Mouse (Mus musculus): ENCODE measurements around the gene Tm6sf1. TPM values are rescaled to one million over a fixed set of nuclear protein-coding genes. Genes with fewer than 3 reads are reported as not detected.
A peak's percentile ranks its signal among the peaks of the same experiment; 100 is the strongest.

Tm6sf1 gene
- total and polyA plus RNA-seq, 2 experiments from 2014 or later = 11.7 to 52.3 TPM

DNA sequence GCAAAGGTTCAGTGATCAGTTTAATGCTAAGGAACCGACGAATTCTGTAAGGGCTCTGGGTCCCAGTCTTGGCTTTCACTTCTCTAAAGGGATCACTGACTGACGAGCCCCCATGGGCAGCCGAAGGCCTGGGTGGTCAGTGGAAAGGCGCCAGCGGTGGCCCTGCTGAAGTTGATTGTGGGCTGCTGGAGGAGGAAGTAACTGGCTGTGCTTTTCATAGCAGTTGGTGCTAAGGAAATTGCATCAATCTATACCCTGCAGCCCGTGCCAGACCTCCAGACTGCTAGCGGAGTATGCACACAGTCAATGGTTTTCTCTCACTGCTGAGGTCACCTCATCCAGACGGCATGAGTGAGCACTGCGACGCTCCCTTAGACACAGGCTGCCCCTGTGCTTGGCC, 1.3 kb downstream of the Tm6sf1 start:
- 37% methylated on average over 11 of the region's 11 CpGs for WGBS
- H3K27me3 ChIP-seq (ENCODE audit: control insufficient read depth, insufficient read depth, low read length) = no peaks in the 10 kb centered on the region
- no peaks in the 10 kb centered on the region for H3K9me3 ChIP-seq (replicated peaks; ENCODE audit: control insufficient read depth, low read length)
- peak overlapping the region; percentile 90 for H3K4me2 ChIP-seq (ENCODE audit: low read depth, low read length)
- no peak for TF ChIP-seq EP300 (IDR thresholded peaks at IDR 0.05; ENCODE audit: low read depth)
- no peak for TF ChIP-seq CTCF (IDR thresholded peaks at IDR 0.05; ENCODE audit: low read depth)
- peak overlapping the region; percentile 75 for H3K9ac ChIP-seq (replicated peaks; ENCODE audit: low read depth, low read length)
- peak overlapping the region; percentile 70 for H3K4me3 ChIP-seq (ENCODE audit: low read depth, low read length)
- H3K36me3 ChIP-seq (replicated peaks; ENCODE audit: control insufficient read depth, insufficient read depth, low read length) = 0 out of 2 replicates have a peak, but pooled peaks cover 4% of the 10 kb centered on the region
- DNase-seq (ENCODE audit: low spot score) (no peak), ATAC-seq (ENCODE audit: insufficient read depth, low read depth) (no peak)
- peaks cover 16% of the 10 kb centered on the region for H3K4me1 ChIP-seq (ENCODE audit: control insufficient read depth, insufficient read depth)
- peak overlapping the region; percentile 50 for H3K27ac ChIP-seq (ENCODE audit: low read depth)

DNA sequence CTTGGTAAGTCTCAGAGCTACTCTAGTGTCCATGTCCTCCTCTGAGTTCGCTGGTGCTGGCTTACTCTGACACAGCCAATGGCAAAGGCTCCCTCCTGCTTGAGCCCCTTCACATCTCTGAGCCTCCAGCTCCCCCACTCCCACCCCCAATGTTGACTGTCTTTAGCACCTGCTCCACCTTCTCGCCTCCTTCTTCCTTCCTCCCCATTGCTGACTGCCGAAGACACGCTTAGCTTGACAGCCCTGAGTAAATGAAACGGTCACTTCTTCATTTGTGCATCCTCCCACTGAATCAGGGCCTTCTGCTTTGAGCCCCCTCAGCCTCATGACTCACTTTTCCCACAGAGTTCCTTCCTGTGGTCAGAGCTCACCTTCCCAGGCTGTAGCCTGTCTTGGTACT, 2.2 kb downstream of the Tm6sf1 start:
- TF ChIP-seq CTCF (IDR thresholded peaks at IDR 0.05; ENCODE audit: low read depth) = no peak
- TF ChIP-seq EP300 (IDR thresholded peaks at IDR 0.05; ENCODE audit: low read depth) = no peak
- Histone ChIP-seq H3K36me3 (replicated peaks; ENCODE audit: control insufficient read depth, insufficient read depth, low read length) (0 out of 2 replicates have a peak, but pooled peaks cover 8% of the 10 kb centered on the region), H3K9ac (replicated peaks; ENCODE audit: low read depth, low read length) (no peak overlapping the region), H3K27ac (ENCODE audit: low read depth) (peak overlapping the region; percentile 50; the same call in 1 of the 2 replicates), H3K4me3 (ENCODE audit: low read depth, low read length) (peak overlapping the region; percentile 70; the same call in 1 of the 2 replicates), H3K4me1 (ENCODE audit: control insufficient read depth, insufficient read depth) (peaks cover 16% of the 10 kb centered on the region), H3K27me3 (ENCODE audit: control insufficient read depth, insufficient read depth, low read length) (no peaks in the 10 kb centered on the region), H3K4me2 (ENCODE audit: low read depth, low read length) (peak overlapping the region; percentile 90; the same call in 1 of the 2 replicates), H3K9me3 (replicated peaks; ENCODE audit: control insufficient read depth, low read length) (no peaks in the 10 kb centered on the region)
- no peak for ATAC-seq (ENCODE audit: insufficient read depth, low read depth)
- WGBS = 59% methylated on average over 5 of the region's 5 CpGs
- no peak for DNase-seq (ENCODE audit: low spot score)

DNA sequence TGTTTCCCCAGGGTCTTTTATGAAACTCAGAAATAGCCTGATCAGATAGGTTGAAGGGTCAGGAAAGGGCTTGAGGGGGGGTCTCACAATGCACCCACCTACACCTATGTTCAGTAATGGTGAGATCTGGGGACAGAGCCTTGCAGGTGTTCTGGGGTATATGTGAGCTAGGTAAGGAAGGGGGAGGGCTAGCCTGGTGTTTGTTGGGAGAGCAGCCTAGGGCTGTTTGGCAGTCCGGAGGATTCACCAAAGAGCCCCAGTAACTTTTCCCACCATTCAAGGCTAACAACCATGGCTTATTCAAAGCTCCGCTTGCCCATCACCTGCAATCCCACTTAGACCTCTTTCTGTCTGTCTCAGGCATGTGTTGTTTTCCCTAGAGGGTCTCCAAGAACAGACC, 2.7 kb downstream of the Tm6sf1 start:
- Histone ChIP-seq H3K27me3 (ENCODE audit: control insufficient read depth, insufficient read depth, low read length) (no peaks in the 10 kb centered on the region), H3K36me3 (replicated peaks; ENCODE audit: control insufficient read depth, insufficient read depth, low read length) (0 out of 2 replicates have a peak, but pooled peaks cover 8% of the 10 kb centered on the region), H3K9ac (replicated peaks; ENCODE audit: low read depth, low read length) (no peak overlapping the region), H3K4me1 (ENCODE audit: control insufficient read depth, insufficient read depth) (peaks cover 16% of the 10 kb centered on the region), H3K27ac (ENCODE audit: low read depth) (peak overlapping the region; percentile 86; the same call in 1 of the 2 replicates), H3K9me3 (replicated peaks; ENCODE audit: control insufficient read depth, low read length) (no peaks in the 10 kb centered on the region), H3K4me3 (ENCODE audit: low read depth, low read length) (no peak overlapping the region), H3K4me2 (ENCODE audit: low read depth, low read length) (peak overlapping the region; percentile 90; the same call in 1 of the 2 replicates)
- no peak for ATAC-seq (ENCODE audit: insufficient read depth, low read depth)
- TF ChIP-seq EP300 (IDR thresholded peaks at IDR 0.05; ENCODE audit: low read depth) (no peak), CTCF (IDR thresholded peaks at IDR 0.05; ENCODE audit: low read depth) (no peak)
- 97% methylated on average over 2 of the region's 2 CpGs for WGBS
- DNase-seq (ENCODE audit: low spot score) = no peak

DNA sequence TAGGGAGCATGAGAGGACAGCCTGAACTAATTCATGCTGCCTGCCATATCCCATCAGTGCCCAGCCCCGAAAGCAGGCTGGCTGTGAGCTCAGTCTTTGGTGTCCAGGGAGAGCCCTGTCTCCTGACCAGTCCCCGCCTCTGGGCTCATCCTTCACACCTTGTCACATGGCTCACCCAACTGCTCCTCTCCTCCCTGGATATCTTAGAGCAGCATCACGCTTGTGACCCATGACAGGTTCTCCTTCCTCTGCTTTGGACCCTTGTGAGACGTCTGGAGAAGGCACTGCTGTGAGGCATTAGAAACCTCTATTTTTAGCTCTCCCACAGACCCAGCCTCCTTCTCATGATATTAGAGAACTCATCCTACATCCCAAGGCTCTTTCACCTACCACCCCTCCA, 3.1 kb downstream of the Tm6sf1 start:
- no peaks in the 10 kb centered on the region for H3K27me3 ChIP-seq (ENCODE audit: control insufficient read depth, insufficient read depth, low read length)
- H3K9me3 ChIP-seq (replicated peaks; ENCODE audit: control insufficient read depth, low read length) = no peaks in the 10 kb centered on the region

DNA sequence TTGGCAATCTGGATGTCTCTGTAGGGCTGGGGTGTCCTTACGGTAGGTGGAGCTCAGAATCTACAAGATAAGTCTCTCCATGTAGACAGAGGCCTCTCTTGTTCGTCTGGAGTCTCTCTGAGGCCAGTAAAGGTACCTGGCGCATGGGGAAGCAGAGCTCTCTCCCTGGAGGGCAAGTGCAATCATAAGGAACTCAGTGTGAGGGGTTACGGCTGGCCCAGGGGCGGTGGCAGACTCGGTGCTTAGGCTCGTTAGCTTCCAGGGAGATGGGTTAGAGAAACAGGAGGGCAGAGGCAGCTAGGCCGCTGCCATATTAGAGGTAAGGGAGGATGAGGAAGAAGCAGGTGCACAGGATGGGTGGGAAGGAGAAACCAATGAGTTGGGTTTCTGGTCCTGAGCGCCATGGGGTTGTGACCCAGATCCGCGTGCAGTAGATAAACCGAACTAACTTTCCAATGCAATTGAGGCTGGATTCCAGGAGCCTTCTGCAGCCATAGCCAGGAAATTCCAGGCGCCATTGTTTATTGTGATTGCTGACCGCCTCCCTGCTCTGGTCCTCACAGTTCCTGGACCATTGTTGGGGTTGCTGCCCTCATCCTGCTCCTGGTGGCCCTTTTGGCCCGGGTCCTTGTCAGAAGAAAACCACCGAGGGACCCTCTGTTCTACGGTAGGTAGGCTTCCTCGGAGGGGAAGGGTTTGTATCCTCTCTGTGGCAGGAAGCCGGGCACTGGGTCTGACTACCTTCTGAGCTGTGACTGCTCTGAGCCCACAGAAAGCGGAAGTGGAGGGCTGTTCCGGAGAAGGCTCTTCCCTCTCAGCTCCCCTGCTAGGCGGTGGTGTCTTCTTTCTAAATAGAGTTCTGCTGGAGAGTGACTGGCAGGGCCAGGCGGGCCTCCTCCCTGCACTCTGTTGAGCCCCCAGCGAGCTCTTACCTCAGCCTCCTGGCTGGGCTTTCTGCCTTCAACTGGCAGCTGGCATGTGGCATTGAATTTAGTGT, 4.1 kb downstream of the Tm6sf1 start:
- Histone ChIP-seq H3K4me2 (ENCODE audit: low read depth, low read length) (peak overlapping the region; percentile 40), H3K9ac (replicated peaks; ENCODE audit: low read depth, low read length) (no peak overlapping the region), H3K27ac (ENCODE audit: low read depth) (peak overlapping the region; percentile 86), H3K27me3 (ENCODE audit: control insufficient read depth, insufficient read depth, low read length) (no peaks in the 10 kb centered on the region), H3K36me3 (replicated peaks; ENCODE audit: control insufficient read depth, insufficient read depth, low read length) (0 out of 2 replicates have a peak, but pooled peaks cover 8% of the 10 kb centered on the region), H3K4me3 (ENCODE audit: low read depth, low read length) (no peak overlapping the region; the same call in 1 of the 2 replicates), H3K4me1 (ENCODE audit: control insufficient read depth, insufficient read depth) (peaks cover 16% of the 10 kb centered on the region), H3K9me3 (replicated peaks; ENCODE audit: control insufficient read depth, low read length) (no peaks in the 10 kb centered on the region)
- DNase-seq (ENCODE audit: low spot score) = no peak
- 61% methylated on average over 24 of the region's 24 CpGs for WGBS
- no peak for TF ChIP-seq EP300 (IDR thresholded peaks at IDR 0.05; ENCODE audit: low read depth)
- no peak for TF ChIP-seq CTCF (IDR thresholded peaks at IDR 0.05; ENCODE audit: low read depth)
- ATAC-seq (ENCODE audit: insufficient read depth, low read depth) = no peak

More for the DNA sequence above, 3.1 kb downstream of the Tm6sf1 start:
- TF ChIP-seq CTCF (IDR thresholded peaks at IDR 0.05; ENCODE audit: low read depth) (no peak), EP300 (IDR thresholded peaks at IDR 0.05; ENCODE audit: low read depth) (no peak)
- no peak overlapping the region for H3K9ac ChIP-seq (replicated peaks; ENCODE audit: low read depth, low read length)
- H3K36me3 ChIP-seq (replicated peaks; ENCODE audit: control insufficient read depth, insufficient read depth, low read length) = 0 out of 2 replicates have a peak, but pooled peaks cover 8% of the 10 kb centered on the region
- DNase-seq (ENCODE audit: low spot score) (no peak), ATAC-seq (ENCODE audit: insufficient read depth, low read depth) (no peak)
- peaks cover 16% of the 10 kb centered on the region for H3K4me1 ChIP-seq (ENCODE audit: control insufficient read depth, insufficient read depth)
- H3K4me2 ChIP-seq (ENCODE audit: low read depth, low read length) = peak overlapping the region; percentile 40; the same call in 1 of the 2 replicates
- H3K27ac ChIP-seq (ENCODE audit: low read depth) = peak overlapping the region; percentile 86; the same call in 1 of the 2 replicates
- no peak overlapping the region for H3K4me3 ChIP-seq (ENCODE audit: low read depth, low read length)
- 69% methylated on average over 4 of the region's 4 CpGs for WGBS

All from heart, postnatal 0 days (tissue).